Mouse (Mus musculus) A20 (cell line): Measurements from ENCODE around the gene Mroh8.
"Not testable (repeated sequence)": the region's sequence is repeated elsewhere in the genome, so short reads cannot be mapped to it uniquely, and the experiment has no call there.

Experiments
- DNase-seq: peaks from one replicate; pipeline ENCODE4 v3.0.0-alpha.2; 2011; ENCODE audit warnings: low read depth, low spot score

The Mroh8 gene

DNA sequence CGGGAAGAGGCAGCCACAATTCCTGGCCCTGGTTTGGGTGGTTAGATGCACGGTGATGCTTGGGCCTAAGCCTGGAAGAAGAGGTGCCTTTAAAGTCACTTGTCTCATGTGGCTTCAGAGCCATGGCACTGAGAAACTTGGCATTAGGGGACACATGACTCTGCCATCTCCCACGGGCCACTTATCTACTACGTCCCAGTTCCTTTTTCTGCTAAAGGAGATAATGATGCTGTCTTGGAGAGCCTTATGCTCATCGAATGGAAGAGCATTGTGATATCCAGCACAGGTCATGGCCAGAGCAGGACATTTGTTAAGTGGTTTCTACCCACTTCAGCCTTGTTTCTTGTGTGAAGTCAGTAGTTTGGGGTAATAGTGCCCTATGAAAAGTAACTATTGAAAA lies 9.6 kb upstream of the Mroh8 start:
- DNase-seq: no peak

DNA sequence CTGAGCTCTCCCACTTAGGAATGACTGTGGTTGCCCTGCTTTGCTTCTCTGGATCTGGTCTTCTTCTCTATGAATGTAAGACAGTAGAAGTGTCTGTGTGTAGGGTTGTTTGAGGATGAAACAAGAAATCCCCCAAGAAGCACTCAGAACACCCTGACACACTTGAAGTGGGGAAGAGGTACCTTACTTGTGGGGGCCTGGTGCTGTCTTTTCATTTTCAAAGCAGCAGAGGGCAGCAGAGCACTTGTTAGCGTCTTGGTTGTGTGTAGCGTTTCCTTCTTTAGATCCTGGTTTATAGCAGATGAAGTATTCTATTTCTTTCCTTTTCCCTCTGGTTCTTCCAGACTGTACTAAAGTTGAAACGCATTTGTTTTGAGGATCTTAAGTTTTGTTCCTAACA lies 8.2 kb upstream of the Mroh8 start:
- DNase-seq: peak; percentile 61

DNA sequence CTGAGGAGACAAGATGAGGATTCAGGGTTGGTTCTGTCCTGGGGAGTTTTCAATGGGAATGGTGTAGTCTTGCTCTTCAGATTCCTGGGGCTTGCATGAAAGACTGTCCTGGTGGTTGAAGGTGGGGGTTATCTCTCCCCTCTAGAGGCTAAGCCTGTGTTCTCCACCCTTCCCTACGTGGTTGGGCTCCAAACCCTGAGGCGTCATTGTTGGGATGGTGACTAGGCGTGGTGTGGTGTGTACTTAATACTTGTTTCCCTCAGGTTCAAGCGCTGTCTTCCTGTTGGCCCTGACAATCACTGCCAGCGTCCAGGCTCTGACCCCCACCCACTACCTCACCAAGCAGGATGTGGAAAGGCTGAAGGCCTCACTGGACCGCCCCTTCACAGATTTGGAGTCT lies 4.0 kb upstream of the Mroh8 start:
- DNase-seq: no peak

DNA sequence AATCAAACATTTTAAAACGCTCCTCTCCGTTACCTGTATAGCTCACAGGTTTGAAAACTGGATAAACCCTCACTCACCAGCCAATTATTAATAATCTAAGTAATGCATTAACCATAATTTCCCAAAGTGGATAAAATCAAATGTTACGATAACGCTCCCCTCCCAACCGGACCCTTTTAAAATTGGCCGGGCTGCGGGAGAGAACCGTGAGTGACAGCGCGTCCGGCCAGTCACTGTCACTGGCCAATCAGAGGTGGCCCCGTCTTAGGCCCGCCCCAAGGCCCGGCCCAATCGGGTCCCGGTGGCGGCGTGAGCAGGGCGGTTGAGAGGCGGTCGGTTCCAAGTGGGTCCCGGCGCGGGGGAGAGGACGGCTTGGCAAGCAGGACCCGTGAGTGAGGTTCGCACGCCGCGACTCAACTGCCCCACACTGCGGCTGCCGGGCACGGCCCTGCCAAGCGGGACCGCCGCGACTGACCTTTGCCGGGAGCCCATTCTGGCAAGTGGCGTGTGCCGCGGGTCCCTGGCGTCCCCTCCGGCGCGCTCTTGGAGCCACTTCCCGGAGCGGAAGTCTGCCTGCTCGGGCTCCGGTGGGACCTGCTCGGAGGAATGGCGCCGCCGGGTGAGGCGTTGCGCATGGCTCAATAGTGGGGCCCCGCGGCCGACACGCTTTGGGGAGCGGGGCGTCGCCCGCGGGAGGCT lies 483 bp downstream of the Mroh8 start, which contains the start of gene Rpn2:
Gene Rpn2 (plus strand): TSS at position 301 of the 699 bp plus-strand sequence.
- peak; percentile 97 for DNase-seq

DNA sequence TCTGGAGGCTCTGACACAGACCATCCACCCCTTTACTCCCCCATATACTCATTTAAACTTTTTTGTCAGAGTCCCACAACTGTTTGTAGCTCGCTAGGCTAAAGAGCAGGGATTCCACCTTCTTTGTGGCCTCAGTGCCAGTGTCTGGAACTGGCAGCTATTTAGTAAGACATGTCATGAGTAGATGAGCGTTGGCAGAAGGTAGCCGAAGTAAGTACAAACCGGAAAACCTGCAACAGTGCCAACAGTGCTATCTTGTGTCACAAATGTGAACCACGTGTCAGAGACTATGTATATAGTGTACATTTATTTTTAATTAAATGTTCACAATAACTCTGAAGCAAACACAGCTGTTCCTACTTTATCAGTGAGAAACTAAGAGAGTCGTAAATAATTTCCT lies 15.5 kb downstream of the Mroh8 start:
- no peak for DNase-seq

DNA sequence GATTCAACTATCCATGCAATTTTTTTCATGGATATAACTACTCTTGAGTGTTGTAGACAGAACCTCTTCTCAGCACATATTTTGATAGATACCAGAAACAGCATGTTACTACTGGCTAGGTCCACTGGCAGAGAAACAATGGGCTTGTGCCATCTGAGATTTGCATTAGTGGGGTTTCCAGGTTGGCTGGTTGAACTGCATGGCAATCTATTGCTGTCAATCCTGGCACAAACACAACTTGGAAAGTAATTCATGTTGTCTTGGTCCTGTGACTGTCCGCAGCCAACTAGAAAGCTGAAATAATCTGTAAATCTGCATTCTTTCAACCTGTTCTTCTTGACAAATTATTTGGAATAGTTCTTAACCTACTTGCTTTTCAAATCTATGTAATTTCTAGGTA lies 16.2 kb downstream of the Mroh8 start:
- no peak for DNase-seq

DNA sequence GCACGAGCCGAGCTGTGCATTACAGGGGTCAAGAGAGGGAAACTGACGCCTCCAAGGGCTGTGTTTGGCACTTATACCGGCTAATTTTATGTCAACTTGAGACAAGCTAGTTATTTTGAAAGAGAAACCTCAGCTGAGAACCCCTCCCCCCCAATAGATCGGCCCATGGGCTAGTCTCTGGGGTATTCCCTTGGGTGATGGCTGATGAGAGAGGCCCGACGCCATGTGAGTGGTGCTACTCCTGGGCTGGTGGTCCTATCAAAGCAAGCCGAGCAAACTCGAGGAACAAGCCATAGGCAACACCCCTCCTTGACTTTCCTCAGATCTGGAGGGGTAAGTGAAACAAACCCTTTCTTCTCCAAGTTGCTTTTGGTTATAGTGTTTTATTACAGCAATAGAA lies 16.8 kb downstream of the Mroh8 start:
- DNase-seq: peak; percentile 49

DNA sequence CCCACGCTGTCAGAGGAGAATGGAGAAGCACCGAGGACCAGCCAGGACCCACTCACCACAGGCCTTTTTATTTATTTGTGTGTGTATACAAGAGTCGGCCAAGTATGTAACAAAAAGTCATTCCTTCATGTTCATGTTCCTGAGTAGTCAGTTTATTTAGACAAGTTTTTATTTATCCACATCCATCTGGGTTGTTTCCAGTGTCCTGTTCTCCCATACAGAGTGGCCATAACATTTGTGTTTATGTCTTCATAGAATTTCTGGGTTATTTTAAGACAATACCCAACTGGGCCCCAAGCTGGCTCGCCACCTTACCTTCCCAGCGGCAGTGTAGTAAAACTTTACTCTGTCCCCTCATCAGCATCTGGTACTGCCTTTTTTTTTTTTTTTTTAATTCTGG lies 17.4 kb downstream of the Mroh8 start:
- DNase-seq: no peak

DNA sequence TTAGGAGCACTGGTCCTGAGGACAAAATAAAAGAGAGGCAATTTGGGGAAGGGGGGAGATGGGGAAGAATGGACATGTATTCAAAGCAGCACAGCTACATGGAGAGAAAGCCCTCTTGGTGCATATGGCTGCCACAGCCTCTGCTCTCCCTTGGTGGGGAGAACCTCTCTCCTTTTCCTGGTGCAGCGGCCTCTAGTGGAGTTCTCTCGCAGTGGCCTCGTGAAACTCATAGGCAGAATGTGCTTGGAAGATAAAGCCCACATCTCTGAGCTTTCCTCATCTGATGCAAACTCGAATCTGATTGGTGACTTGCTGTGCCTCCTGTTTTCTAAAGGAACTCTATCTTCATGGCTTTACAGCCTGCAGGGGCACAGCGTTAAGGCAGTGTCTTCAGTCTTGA lies 19.6 kb downstream of the Mroh8 start:
- DNase-seq: peak; percentile 58

DNA sequence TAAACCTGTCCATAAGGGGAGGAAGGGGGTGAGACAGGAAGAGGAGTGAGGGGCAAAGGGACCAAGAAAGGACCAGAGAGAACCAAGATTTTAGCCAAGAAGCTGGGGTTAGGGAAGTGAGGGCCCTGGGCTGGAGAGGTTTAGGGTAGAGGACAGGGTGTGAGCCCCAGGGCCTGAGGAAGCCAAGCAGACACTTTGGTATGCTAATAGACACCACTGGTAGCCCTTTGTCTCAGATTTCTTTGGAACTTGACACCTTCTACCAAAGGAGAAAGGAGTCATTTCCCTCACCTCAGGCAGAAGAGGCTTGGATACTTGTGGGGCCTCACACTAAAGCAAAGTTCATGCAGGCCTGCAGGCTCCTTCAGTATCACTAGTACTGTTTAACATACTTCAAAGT lies 31.2 kb downstream of the Mroh8 start:
- no peak for DNase-seq

DNA sequence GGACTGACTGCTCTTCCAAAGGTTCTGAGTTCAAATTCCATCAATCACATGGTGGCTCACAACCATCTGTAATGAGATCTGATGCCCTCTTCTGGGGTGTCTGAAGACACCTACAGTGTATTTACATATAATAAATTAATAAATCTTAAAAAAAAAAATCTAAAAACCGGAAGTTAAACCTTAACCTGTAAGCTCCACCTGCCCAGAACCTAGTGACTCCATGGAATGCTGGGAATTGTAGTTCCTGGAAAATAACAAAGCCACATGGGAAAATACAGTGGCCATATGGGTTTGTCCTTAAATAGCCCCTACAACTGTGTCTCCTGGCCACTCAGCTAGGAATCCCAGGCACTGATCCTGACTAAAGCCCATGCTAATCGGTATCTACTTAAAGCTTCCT lies 33.7 kb downstream of the Mroh8 start:
- no peak for DNase-seq

DNA sequence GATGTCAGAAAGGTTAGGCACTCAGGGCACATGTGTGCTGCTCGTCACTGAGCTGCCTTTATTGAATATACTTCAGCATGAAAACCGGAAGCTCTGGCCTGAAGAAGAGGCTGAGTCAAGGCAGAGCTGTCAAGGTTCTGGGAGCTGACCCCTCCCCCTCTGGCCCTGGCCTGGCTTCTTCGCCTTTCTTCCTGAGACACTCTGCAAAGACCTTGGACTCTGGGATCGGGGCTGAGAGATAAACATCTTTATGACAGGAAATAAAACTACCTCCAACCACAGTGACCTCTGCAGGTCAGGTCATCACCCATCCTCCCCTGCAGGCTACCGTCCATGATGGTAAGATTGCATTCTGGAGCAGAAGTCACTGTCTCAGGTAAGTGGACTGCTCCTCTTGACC lies 34.3 kb downstream of the Mroh8 start:
- DNase-seq: no peak

DNA sequence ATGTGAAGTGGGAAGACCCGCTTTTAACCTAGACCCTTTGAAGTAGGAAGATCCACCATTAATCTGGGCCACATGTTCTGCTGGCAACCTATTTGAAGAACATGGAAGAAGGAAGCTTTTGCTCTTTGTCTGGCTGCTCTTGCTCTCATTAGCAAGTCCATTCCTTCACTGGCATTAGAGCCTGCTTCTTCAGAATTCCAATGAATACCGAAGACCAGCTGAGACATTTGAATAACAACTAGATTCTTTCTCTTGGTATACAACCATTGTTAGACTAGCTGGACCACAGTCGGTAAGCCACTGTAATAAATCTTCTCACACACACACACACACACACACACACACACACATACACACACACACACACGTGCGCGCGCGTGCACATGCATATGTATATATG lies 43.4 kb downstream of the Mroh8 start:
- no peak for DNase-seq

DNA sequence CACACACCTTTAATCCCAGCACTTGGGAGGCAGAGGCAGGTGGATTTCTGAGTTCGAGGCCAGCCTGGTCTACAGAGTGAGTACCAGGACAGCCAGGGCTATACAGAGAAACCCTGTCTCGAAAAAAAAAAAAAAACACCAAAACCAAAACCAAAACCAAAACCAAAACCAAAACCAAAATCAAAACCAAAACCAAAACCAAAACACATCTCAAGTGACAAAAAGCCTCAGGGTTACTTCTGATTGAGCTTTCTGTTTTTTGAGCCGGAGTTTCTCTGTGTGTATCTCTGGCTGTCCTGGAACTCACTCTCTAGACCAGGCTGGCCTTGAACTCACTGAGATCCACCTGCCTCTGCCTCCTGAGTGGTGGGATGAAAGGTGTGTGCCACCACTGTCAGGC lies 57.4 kb downstream of the Mroh8 start:
- not testable (repeated sequence) for DNase-seq

DNA sequence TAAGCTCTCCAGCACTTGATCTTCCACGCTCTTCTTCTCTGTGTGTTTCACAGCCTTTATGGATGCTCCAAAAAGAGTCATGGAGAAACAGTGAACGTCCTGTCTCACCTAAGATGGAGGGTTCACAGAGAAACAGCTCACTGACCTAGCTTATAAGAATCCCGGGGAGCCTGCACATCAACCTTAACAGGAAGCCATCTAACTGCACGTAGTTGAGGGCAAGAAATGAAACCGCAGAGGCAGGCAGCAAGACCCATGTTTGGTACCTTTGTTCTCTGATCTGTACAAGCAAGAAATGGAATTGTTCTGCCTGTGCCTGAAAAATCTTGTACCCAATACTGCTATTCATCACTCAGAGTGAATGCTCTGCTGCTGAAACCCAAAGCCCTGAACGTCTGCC lies 59.2 kb downstream of the Mroh8 start:
- DNase-seq: no peak

DNA sequence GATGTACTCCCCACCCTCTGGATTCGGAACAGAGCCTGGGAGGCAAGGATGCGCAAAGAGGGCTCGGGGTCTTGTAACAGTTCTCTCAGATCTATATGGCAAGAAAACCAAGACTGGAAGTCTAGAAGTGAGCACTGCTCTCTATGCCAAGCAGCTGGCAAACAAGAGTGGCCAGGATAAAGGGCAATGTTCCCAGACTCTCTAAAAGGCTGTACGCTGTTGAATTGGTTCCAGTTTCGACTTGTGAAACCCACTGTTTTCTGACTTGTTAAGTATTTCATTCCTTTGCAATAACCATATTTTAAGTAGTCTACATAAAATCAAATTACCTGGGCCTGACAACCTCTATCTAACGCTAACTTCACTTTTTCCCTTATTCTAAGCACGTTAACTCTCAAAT lies 67.6 kb downstream of the Mroh8 start:
- no peak for DNase-seq

DNA sequence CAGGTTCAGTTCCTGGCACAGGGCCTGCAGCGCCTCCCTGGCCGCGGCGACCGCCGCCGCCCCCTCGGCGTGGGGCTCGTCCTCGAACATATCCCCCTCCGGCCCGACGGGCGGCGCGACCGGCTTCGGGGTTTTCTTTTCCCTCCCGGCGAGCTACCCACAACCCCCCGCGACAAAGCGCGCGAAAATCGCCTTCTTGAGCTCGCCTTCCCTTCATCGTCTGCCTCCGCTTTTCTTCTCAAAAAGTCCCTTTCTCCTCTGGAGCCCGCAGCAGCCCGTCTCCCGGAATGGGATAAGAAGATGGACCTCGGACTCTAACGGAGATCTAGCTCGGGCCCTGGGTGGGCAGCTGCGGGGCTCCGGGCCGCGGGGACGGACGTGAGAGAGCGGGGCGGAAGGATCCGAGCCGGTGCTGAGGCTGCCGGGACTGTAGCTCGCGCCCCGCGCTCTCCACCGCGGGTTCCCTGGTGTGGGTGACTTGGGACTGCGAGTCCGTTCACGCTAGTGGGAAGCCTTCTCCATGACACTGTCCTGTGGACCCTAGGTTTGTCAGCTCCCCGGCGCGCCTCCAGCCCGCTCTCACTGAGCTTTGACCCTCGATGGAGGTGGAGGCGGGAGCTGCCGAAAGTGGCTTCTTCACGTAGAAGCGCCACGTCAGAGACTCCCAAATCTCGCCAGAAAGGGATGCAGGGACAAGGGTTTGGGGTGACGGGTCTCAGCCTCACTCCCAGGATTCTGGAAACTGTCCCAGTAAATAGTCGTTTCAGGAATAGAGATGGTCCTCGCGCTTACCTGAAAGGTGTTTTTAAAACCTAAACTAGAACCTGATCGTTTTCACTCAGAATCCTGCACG lies 74.8 kb downstream of the Mroh8 start, which contains the start of gene Rbl1:
Gene Rbl1 (minus strand): TSS at position 169 of the 853 bp plus-strand sequence.
- DNase-seq: peak; percentile 99

DNA sequence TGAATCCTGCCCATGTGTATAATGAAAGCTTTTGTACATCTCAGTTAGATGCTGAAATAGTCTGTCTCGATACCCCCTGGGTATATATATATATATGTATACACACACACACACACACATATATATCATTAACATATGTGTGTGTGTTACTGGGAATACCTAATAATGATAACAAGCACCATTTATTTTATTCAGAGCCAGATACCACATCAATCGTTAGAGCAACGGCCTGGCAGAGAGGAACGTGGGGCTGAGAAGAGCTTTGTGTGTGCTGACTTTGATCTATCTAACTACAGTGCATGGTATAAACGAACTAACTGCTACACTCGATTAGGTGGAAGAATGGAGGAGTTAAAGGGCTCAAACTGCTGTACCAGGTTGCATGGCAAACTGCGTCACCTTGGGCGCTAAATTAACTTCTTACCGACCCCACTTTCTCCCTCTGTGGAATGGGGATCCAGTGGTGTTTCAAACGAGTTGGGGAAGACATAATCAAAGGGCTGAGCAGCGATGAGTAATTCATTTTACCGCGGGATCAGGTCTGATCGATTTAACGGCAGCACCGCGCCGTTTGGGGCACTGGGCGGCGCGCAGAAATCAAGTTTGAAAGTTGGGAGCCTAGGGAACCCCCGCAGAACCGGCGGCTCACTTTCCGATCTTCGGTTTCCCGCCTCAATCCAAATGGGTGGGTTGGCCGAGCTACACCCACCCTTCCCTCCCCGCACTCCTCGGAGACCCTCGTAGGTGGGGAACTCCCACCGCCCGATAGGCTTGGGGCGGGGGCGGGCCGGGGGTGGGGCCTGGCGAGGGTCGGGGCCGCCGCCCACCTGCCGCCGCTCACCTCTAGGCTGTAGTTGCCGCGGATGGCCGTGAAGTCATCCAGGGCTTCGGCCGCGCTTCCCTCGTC lies 75.6 kb downstream of the Mroh8 start:
- DNase-seq: peak; percentile 88

DNA sequence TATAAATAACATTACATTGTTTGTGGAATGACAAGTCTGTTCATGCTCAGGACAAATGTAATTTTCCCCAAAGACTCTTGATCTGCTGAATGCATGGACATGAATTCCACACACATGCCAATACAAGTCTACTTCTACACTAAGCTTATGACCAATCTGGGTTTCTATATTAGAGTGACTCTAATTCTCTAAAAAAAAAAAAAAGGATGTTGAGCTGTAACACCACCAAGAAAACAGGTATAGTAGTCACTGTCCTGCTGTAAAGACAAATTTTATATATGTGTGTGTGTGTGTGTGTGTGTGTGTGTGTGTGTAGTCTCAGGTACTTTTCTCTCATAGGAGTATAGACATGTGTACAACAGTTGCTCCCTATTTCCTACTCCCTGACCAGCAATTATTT lies 76.3 kb downstream of the Mroh8 start:
- peak; percentile 51 for DNase-seq

DNA sequence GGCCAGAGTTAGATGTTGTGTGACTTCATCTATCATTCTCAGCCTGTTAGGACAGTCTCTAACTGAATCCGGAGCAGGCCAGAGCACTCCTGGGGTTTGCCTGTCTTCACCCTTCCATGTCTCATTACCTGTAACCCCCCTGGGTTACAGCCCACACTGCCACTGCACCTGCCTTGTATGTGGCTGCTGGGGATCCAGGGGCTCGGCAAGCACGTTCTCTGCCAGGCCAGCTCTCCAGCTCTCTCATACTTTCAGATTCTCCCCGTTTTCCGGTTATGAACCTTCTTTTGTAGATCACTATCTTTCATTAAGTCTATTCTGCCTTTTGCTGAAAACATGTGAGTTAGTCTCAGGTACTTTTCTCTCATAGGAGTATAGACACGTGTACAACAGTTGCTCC lies 77.0 kb downstream of the Mroh8 start:
- DNase-seq: peak; percentile 70

DNA sequence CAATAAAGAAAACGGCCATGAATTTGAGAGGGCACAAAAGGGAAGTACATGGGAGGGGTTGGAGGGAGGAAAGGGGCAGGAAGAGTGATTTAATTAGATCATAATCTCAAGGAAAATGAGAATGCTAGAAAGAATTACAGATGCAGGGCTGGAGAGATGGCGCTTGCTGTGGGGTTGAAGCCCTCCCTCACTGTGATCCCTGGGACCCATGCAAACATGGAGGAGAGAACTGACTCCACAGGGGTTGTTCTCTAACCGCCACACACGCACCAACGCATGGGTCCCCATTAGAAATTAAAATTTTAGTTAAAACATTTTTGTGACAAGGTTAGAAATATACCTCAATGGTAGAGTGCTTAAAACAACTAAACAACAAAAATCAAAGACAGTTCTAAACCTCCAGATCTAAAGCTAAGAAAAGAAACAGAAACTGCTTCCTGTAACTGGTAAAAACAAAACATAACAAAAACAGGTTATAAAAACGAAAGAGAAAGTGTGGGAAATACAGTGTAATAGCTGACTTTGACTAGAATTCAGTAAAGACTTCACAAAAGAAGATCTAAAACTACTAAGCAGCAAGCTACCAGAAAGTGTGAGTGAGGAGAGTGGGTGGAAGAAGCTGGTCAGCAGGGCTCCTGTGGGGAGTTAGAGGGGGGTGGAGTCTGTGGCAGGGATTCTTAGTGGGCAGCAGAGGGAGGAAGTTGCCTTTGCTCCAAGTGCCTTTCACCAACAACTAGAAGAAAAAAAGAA lies 78.1 kb downstream of the Mroh8 start:
- peak; percentile 81 for DNase-seq
